Mouse (Mus musculus): ENCODE measurements around the gene Elmo3. TPM values are rescaled to one million over a fixed set of nuclear protein-coding genes. Genes with fewer than 3 reads are reported as not detected.
A peak's percentile ranks its signal among the peaks of the same experiment; 100 is the strongest.

Gene Elmo3
- 1 to 10 TPM; 1.2 to 2.0 TPM for total RNA-seq (2021)
- long read RNA-seq, partial matches to known transcripts: 2 of 9 reads
- long read RNA-seq, other reads (novel, unspliced or antisense): 6 of 9 reads

DNA sequence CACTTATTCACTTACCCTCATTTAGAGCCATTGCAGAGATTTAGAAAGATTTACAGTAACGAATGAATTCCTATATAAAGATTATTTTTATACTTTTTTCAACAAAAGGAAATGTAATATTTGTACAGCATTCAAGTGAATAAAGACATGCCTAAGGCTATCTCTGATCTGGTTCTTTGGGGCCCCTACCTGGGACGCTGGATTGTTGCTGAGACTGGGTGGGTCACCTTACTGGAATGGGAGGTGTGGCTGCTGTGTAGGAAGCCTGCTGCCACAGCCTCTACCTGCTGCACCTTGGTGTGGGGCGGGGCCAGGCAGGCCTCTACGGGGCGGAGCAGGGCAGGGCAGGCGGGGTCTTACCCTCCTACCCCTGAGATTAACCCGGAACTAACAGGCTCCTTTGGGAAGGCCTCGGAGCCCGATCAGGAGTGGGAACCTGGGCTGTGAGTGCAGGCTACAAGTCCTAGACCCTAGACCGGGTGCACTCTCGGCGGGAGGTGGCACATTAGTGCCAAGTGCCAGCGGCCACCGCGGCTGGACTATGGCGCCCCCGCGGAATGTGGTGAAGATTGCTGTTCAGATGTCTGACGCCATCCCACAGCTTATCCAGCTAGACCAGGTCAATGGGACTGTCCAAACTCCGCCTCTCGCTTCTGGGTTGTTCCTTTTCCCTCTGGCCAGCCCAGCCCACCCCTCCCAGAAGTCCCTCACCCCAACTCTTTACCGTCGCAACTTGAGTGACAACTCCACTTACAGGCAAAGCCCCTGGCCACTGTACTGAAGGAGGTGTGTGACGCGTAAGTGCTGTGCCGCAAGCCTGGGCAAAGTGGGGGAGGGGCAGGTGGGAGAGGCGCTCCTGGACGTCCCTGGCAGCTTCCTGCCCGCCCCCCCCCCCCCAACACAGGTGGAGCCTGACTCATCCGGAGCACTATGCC lies at the start of gene Elmo3:
TSS of gene Elmo3 (plus strand) at position 391 of the 935 bp plus-strand sequence.
- DNase-seq (ENCODE audit: low spot score in 2 of 2): peak; percentile 39 to 60

DNA sequence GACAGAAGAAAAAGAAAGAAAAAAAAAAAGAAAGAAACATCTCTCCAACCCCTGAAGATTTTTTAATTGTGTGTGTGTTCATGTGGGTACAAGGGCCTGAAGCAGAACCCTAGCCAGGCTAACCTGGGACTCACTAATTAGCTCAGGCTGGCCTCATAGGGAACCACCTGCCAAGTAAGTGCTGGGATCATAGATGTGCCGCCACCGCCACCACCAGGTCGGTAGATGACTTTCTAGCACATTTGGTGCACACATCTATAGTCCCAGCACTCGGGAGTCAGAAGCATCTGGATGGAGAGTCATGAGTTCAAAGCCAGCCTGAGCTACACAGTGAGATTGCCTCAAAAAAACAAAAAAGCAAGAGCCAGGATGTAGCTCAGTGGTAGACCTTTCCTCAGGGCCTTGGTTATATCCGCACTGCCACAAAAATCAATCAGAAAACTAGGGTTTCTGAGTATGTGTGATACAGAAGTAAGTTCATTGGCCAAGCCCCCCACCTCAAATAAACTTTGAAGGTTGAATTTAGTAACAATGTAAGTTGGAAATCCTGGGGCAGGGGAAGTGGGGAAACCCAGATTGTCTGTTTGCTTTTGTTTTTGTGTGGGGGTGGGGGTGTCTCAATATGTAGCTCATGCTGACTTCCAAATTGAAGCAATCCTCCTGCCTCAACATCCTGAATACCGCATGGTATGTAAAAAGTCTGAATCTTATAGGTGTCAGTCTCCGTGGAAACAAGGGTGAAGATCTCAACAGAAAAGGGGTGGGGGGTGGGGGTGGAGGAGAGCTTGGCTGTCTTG lies 47.9 kb upstream of the Elmo3 start:
- no peak for DNase-seq (ENCODE audit: low spot score in 2 of 2)

DNA sequence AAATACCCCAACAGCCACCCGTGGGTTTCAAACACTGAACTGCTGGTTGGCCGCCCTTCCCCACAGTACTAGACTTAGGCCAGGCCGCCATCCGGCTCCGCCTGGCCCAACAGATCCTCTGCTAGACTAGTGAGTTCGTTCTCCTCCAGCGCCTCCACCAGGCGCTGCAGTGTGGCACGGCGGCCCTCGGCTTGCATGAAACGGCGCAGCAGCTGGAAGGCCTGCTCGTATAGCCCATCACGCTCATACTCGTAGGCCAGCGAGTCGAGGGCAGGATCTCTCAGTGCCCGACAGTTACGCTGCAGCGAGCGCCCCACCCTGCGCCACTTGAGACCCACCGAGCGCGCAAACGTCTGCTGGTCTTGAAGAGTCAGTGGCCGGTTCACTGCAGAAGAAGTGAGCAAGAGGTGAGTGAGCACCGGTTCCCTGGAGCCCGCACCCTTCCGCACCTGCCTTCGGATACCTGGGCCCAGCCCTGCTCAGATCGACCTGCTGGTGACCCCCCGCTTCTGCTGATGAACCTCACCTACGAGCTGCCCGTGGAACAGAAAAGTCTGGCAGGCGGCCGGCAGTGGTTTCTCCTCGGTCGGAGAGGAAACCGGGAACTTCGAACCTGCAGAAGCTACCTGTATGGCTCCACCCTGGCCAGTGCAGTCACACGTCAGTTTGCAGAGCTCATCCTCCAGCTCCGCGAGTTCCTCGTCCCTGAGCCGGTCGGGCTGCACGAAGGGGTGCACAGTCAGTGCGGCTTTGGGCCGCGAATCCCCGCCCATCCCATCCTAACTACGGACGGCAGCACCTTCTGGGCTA lies 46.3 kb upstream of the Elmo3 start:
- DNase-seq (ENCODE audit: low spot score in 2 of 2): no peak

DNA sequence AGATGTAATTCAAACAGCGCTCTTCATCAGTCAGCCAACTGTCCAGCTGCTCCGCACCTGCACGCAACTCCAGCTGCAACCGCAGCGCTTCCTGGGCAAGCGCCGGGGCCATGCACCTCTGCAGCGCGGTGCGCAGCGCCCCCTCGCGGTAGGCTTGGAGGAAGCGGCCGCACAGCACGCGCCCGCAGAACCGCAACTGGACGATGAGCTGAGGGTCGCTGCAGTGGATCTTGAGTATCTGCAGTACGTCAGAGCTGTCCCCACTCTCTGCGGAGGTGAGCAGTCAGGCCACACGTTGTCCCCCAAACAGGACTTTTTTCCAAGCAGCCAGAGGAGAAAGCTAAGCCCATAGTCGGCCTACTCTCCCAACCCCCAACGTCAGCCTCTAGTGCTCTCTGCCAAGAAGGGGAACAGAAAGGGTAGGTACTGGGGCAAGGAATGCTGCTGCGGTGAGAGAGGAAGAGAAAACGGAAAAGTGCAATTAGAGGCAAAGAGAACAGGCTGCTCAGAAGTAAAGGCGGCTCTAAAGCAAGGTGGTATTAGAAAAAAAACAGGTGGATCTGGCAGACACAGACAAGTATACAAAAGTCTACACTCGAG lies 45.6 kb upstream of the Elmo3 start:
- peak; percentile 75 to 84 for DNase-seq (ENCODE audit: low spot score in 2 of 2)

DNA sequence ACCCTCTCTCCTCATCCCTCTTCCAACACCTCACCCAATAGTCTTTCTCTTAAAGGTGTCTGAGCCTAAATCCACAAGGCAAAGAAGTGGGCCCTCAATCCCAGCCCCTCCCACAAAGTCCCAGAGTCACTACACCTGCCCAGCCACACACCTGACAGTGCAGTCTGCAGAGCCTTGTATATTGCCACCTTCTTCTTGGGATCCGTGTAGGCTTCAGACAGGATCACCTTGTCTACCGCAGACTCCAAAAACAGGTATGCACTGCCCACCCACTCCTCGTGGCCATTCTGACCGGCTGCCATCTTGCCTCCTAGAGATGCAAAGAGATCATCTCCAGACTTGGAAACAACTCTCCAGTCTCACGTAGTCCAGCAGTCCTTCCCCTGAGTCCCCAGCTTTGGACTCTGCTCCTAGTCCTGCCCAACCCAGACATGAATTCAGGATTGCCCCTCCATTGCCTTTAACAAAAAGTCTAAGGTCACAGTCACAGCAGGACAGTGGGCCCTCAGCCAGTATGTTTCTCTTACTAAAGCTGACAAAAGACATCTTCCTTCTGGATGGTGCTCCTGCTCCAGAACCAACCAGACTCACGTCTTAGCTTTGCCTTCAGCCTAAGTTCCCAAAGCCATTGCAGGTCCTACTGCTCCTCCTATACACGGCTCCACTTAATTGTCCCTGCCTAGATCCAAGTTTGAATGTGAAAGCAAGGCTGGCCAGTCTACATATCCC lies 44.9 kb upstream of the Elmo3 start:
- DNase-seq (ENCODE audit: low spot score in 2 of 2): no peak

DNA sequence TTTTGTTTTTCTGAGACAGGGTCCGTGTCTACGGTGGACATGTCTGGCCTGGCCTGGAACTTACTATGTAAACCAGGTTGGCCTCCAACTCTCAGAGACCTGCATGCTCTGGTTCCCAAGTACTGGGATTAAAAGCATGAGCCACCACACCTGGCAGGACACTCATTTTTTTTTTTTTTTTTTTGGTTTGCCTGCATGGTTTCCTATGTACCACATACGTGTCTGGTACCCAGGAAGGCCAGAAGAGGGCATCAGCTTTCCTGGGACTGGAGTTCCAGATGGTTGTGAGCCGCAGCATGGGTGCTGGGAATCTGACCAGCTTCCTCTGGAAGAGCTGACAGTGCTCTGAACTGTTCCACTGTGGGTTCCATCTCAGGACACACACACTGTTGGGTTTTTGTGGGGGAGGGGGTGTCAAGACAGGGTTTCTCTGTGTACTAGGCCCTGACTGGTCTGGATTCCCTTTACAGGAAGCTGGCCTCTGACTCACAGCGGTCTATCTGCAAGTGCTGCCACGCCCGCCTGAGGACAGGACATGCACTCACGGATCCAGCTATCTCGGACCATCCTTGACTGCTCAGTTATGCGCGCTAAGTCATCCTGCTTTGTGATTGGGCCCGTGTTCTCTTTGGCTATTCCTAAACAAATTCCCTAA lies 43.9 kb upstream of the Elmo3 start:
- DNase-seq (ENCODE audit: low spot score in 2 of 2): no peak

DNA sequence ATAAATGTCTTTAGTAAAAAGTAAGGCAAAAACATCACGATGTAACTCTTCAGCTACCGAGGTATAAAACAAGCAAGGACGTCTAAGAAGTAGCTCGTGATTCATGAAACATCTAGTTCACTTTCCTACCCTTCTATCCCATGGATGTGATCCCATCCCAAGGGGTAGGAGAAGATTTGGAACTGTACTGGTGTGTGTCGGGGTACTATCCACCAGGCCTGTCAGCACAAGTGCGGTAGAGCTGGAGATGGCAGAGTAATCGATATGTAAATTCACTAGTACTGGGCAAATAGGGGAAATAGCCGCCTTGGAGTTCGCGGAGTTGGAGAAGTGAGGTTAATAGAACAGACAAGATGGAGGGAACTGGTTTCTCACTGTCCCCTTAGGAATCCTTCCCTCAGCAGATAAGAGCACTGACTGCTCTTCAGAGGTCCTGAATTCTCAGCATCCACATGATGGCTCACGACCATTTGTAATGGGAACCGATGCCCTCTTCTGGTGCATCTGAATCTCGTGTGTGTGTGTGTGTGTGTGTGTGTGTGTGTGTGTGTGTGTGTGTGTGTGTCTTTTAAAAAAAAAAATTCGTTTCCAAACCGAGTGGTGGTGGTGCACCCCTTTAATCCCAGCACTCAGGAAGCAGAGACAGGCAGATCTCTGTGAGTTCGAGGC lies 42.0 kb upstream of the Elmo3 start:
- DNase-seq (ENCODE audit: low spot score in 2 of 2): no peak

DNA sequence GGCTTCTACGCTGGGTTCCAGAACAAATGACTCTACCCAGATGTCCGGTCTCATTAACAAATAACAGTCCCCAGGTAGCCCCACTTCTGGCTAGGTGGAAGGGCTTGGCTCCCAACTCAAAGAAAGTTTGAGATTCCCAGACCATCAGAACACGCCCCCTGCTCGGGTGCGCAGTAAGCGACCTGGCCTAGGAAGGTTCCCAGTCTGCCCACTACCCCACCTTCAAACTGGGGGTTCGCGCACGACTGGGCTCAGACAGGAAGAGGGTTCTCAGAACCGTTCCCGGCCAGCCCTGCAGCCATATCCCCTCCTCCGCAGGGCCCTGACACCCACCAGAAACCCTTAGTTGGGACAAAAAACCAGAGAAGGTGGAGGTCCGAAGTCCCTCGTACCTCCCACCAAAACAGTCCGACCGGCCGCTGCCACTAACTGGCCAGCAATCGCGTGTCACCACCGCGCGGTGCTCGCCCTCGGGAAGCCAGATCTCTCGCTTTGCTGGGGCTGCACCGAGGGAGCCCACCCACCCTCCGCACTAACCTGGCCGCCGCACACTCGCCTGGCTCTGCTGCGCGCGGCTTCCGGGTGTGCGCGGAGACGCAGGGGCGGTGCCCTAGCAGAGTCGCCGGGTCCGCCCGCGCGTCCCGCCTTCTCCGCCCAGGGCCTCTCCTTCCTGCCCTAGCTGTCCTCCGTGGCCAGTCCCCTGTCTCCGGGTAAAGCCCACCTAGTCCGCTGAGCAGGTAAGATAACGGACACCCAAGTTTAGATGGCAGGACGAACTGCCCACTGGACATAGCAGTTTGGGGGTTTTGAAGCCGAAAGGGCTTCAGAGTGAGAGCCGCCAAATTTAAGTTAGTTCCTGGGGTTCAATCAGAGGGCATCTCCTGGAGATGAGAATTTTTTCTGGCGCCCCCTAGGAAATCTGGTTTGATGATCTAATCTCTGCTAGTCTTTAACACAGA lies 41.1 kb upstream of the Elmo3 start, which contains the start of the genes Tradd and Fbxl8:
TSS of gene Tradd (minus strand) at position 586 of the 959 bp plus-strand sequence.
TSS of gene Fbxl8 (plus strand) at position 625 of the 959 bp plus-strand sequence.
- no peak for DNase-seq (ENCODE audit: low spot score in 2 of 2)

DNA sequence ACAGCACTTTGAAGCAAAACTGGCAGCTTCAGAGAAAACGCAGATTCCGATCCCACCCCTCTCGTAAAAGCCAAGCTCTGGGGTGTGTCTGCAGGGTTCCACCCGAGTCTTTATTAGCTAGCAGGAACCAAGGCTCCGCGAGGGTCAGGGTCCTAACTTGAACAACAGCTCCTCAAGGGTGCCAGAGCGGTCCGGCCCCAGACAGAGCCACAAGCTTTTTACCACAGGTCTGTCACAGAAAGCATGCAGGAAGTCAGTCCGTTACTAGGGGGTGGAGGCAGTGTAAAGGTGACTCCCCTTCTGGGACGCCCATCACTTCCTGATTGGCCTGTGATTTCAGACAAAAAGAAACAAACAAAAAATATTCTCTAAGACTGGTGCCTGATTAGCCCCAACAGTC lies 40.3 kb upstream of the Elmo3 start:
- DNase-seq (ENCODE audit: low spot score in 2 of 2): no peak

DNA sequence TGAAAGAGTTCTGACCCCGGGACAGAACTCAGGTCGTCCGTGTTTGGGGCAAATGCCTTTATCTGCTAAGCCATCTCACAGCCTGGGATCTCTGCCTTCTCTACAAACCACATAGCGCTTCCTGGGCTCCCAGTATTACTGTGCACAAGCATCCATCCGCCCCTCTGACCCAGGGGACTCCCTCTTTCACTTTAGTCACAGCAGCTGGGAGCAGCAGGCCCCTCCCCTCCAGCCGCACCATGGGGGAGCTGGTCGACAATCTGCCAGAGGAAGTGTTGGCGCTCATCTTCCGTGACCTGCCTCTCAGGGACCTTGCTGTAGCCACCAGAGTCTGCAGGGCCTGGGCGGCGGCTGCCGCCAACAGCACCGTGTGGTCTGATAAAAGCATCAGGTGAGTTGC lies 38.6 kb upstream of the Elmo3 start:
- no peak for DNase-seq (ENCODE audit: low spot score in 2 of 2)

DNA sequence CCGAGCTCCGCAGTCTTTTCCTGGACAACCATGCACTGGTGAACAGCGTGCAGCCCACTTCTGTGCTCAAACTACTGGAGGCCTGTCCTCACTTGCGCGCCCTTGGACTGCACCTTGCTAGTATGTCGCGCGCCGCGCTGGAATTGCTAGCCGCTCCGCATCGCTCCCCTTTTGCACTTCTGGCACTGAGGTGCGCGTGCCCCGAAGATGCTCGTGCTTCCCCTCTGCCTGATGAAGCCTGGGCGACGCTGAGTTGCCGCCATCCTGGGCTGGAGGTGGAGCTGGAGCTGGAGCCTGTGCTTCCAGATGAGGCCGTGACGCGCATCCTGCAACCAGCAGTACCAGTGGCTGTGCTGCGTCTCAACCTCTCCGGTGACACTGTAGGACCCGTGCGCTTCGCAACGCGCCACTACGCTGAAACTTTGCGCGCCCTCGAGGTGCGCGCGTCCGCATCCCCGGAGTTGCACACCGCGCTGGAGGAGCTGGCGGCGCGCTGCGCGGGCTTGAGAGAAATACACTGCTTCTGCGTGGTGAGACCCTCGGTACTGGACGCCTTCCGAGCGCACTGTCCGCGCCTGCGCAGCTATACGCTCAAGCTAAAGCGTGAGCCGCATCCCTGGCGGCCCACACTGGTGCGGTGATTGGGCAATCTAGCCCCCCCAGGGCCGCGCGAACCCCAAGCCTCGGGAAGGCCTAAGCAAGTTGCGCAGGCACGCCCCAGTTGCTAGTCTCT lies 36.9 kb upstream of the Elmo3 start:
- DNase-seq (ENCODE audit: low spot score in 2 of 2): peak; percentile 58 to 75

DNA sequence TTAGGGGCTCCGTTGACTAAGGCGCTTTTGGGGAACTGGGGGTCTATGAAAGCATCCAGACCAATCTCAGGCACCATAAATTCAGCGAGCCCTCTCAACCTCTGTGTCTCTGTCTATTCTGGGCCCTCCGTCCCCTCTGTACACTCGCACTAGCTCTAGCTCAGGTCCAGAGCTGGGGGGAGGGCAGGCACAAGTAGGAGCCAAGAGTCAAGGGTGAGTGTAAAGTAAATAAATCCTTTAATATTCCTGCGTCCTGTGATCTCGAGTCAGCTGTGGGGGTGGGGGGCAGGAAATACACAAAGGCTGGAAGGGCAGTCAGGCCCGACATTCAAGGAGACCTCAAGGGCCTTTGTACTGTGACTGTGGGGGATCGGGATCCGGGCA lies 36.3 kb upstream of the Elmo3 start:
- no peak for DNase-seq (ENCODE audit: low spot score in 2 of 2)

DNA sequence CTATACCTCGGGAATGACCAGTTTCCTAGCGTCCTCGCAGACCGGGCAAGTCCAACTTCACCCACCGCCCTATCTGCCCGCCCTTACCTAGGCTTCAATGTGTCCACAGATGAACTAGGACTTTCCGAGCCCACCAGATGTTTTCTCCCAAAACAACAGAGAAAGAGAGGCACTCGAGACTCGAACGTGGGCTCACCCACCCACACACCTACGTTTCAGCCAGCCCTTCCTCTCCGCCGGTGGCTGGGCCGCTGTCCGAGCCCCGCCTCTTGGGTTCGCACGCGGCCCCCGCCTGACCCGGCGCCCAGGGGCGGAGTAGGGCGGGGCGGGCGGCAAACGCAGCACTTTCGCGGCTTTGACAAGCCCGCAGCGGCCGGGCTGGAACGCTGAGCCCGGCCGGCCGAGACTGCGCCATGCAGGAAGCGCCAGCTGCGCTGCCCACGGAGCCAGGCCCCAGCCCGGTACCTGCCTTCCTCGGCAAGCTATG lies 35.9 kb upstream of the Elmo3 start, which contains the start of gene Hsf4:
TSS of gene Hsf4 (plus strand) at position 341 of the 487 bp plus-strand sequence.
- no peak for DNase-seq (ENCODE audit: low spot score in 2 of 2)

DNA sequence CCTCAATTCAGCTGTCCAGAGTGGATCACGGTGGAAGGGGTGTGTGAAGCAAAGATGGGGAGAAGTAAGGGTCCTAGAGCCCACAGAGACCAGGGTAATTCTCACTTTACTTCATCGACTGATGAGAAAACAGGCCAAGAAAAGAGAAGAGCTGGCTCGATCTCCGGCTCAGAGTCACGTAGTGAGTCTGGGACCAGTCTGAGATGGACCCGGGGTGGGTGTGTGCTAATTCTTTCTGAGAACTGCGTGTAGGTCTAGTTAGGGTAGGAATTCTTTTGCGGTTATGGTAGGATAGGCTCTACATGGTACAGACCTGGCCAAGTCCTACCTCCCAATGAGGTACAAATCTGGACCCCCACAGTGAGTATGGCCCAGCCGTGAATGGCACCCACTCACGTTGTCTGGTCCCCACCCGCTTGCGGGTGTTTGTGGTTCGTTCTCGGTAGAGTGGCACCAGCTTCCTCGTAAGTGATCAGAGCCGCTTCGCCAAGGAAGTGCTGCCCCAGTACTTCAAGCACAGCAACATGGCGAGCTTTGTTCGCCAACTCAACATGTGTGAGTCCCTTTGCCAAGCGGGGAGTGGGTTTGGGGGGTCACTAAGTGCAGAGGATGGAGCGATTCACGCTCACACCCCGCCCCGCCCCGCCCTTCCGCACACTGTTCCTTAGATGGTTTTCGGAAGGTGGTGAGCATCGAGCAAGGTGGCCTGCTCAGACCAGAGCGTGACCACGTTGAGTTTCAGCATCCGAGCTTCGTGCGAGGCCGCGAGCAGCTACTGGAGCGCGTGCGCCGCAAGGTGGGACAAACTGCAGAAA lies 35.1 kb upstream of the Elmo3 start:
- no peak for DNase-seq (ENCODE audit: low spot score in 2 of 2)

DNA sequence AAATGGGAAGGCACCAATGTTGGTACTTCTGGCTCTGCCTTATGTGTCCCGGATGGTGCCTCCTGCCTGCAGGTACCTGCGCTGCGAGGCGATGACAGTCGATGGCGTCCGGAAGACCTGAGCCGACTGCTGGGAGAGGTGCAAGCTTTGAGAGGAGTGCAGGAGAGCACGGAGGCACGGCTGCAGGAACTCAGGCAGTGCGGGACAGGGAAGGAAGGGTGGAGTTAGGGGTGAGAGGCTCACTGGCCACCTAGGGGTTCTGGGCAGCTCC lies 34.5 kb upstream of the Elmo3 start:
- no peak for DNase-seq (ENCODE audit: low spot score in 2 of 2)

DNA sequence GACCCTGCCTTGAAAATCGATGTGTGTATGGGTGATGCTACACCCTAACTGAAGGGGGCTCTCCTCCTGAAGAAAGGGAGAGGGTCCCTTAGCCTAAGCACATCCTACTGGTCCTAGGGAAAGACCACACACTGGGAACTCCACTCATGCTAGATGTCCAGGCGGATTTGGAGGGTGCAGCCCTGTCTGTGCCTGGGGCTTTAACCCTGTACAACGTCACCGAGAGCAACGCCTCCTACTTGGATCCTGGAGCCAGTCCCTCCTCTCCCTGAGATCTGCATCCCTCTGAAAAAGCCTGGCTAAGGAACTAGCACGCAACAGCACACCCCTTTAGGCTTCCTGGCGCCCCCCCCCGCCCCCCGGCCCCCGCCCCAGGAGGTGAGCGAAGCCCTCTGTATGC lies 30.0 kb upstream of the Elmo3 start:
- no peak for DNase-seq (ENCODE audit: low spot score in 2 of 2)

Data from layer of hippocampus, postnatal 10 days (tissue).